Mouse (Mus musculus) thymus, adult 2 months (tissue): Measurements from ENCODE around the gene Arl16. TPM values are rescaled to one million over a fixed set of nuclear protein-coding genes. Genes with fewer than 3 reads are reported as not detected.
A peak's percentile ranks its signal among the peaks of the same experiment; 100 is the strongest.

Experiments
- DNase-seq: peaks from one replicate; pipeline ENCODE4 v3.0.0; 2021
- H3K27ac ChIP-seq: fragments of 200-500 bp; 2 replicates; pipeline ENCODE4 v1.5.1; 2012; ENCODE audit warnings: low read length, control low read depth; ENCODE audit not compliant: control insufficient read depth, insufficient read depth
- H3K27me3 ChIP-seq: fragments of 200-500 bp; 2 replicates; pipeline ENCODE4 v1.6.1; 2012; ENCODE audit warnings: mild to moderate bottlenecking, low read length, moderate library complexity, mixed read lengths; ENCODE audit not compliant: control insufficient read depth, insufficient read depth
- H3K36me3 ChIP-seq: fragments of 200-500 bp; 2 replicates; pipeline ENCODE4 v1.6.1; 2012; ENCODE audit warnings: mild to moderate bottlenecking, low read length, moderate library complexity; ENCODE audit not compliant: control insufficient read depth, insufficient read depth
- H3K4me1 ChIP-seq: fragments of 200-500 bp; replicated peaks from 2 replicates; pipeline ENCODE4 v1.6.1; 2012; ENCODE audit warnings: low read length; ENCODE audit not compliant: control insufficient read depth, insufficient read depth
- H3K4me3 ChIP-seq: fragments of 200-500 bp; 2 replicates; pipeline ENCODE4 v1.5.1; 2012; ENCODE audit warnings: mild to moderate bottlenecking, low read length, control low read depth, moderate library complexity; ENCODE audit not compliant: control insufficient read depth, insufficient read depth
- CTCF ChIP-seq: fragments of 200-500 bp; IDR thresholded peaks from 2 replicates; pipeline ENCODE4 v1.5.1; 2012; ENCODE audit warnings: mild to moderate bottlenecking, control low read depth, low read length, moderate library complexity, borderline replicate concordance; ENCODE audit not compliant: control insufficient read depth, poor library complexity, insufficient read depth; ENCODE audit errors: extremely low read depth
- POLR2A ChIP-seq: fragments of 200-500 bp; IDR thresholded peaks from 2 replicates; pipeline ENCODE4 v1.6.1; 2012; ENCODE audit warnings: mild to moderate bottlenecking, low read length, control low read depth, moderate library complexity; ENCODE audit not compliant: control insufficient read depth, poor library complexity, insufficient read depth; ENCODE audit errors: extremely low read depth
- WGBS: fragments of 180-500 bp; shearing (Covaris S2); methylation state at CpG from one replicate; pipeline ENCODE4 v1.1.7; 2018; 5-methylcytosine and 5-hydroxymethylcytosine counted together
- polyA plus RNA-seq: library from polyadenylated mRNA; depleted of rRNA; stranded (reverse); fragments of >200 nt; gene quantifications from 2 replicates; pipeline ENCODE4 v1.2.3, GENCODE M21; 2012

The Arl16 gene
- polyA plus RNA-seq, 1 experiment, result 28.4 TPM

DNA sequence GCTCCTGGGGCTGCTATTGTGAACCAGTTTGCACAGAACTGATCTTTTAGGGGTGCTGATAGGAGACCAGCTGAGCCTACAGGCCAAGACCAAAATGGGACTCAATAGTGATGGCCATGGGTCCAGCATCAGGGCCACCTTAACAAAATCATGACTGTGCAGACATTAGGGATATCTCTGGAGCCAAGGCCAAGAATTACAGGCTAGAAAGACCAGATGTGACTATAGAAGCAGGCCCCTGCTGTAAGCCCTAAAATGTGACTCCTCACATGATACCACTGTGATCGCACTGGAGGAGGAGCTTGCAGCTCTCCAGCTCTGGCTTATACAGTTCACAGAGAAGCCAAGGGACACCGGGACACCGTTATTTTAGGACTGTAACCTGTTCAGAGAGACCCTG lies 25.1 kb downstream of the Arl16 start, which contains the start of gene Tspan10:
TSS of gene Tspan10 (plus strand) at position 301 of the 400 bp plus-strand sequence.
- WGBS, result 89% methylated on average over 3 of the region's 3 CpGs
- no peak within 1 kb of the TSS for H3K27ac ChIP-seq
- no peak for TF ChIP-seq POLR2A
- TF ChIP-seq CTCF, result no peak
- no peaks in the 10 kb centered on the region for H3K27me3 ChIP-seq
- no peaks in the 10 kb centered on the region for H3K36me3 ChIP-seq
- no peaks in the 10 kb centered on the region for H3K4me1 ChIP-seq
- no peak for DNase-seq
- no peak within 1 kb of the TSS for H3K4me3 ChIP-seq

DNA sequence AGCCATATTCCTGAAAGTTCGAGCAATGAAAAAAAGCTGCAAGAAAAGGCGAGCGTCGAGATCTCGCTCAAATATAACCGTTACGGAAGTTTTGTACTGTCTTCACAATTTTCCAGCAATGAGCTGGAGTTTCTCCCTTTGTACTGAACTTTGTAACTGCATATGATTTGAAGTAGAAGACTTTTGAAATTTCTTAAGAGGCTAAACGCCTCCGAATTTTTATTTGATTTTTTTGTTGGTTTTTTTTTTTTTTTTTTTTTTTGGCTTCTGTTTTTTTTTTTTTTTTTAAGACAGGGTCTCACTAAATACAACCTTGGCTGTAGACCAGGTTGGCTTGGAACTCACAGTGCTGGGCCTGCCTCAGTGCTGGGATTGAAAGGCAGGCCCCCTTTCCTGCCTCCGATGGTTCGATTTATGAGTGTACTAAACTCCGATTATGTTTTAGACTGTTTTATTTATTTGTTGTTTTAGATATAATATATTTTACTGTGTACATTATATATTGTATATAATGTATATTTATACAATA lies 29.5 kb downstream of the Arl16 start:
- no peaks in the 10 kb centered on the region for H3K27me3 ChIP-seq
- 24% methylated on average over 12 of the region's 12 CpGs for WGBS
- H3K4me3 ChIP-seq, result peak overlapping the region; percentile 59
- no peak for TF ChIP-seq POLR2A
- no peak for TF ChIP-seq CTCF
- no peak overlapping the region for H3K27ac ChIP-seq
- H3K4me1 ChIP-seq, result peaks cover 7% of the 10 kb centered on the region
- DNase-seq, result no peak
- H3K36me3 ChIP-seq, result peaks cover 4% of the 10 kb centered on the region; the same call in 1 of the 2 replicates

DNA sequence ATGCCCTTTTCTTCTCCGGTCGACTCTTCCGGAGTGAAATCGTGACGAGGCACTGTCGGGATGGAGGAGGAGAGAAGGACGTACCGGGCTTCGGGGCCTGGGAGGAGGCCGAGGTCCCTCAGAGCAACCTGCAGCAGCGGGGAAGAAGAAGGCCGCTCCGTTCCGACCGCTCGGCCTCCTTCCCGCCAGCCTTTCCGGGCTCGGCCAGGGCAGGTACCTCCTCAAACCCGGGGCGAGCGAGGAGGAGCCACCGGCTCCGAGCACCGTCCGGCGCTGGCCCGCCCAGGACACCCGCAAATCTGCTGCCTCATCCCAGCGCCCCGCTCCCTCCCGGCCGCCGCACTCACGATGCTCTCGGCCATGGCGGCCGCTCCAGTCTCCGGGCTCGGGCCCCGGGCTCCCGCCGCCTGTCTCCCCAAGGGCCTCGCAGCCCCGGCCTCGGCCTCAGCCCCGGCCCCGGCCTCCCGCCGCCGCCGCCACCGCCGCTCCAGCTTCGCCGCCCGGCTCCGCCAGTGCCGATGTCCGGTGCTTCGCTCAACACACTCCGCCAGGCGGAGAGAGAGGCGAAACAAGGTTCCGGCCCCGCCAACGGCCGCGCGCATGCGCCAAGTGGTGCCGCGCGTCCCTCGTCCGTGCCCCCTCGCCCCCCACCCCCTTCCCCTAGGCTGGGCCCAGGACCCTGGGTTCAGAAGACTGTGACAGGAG lies 30.1 kb downstream of the Arl16 start, which contains the start of gene Nploc4:
TSS of gene Nploc4 (minus strand) at position 557 of the 705 bp plus-strand sequence.
- H3K27me3 ChIP-seq, result no peaks in the 10 kb centered on the region
- DNase-seq, result peak; percentile 90
- peaks cover 11% of the 10 kb centered on the region; the same call in 1 of the 2 replicates for H3K36me3 ChIP-seq
- H3K27ac ChIP-seq, result no peak within 1 kb of the TSS
- peaks cover 7% of the 10 kb centered on the region for H3K4me1 ChIP-seq
- peak within 1 kb of the TSS; percentile 59 for H3K4me3 ChIP-seq
- TF ChIP-seq CTCF (0 out of 2 replicates have a peak, but pooled peaks have one; percentile 35), POLR2A (peak; percentile 50; the same call in 1 of the 2 replicates)
- WGBS, result under 1% methylated on average over 75 of the region's 77 CpGs

GRCm38 (mm10) chr11:120426727-120427126 lies 40.7 kb downstream of the Arl16 start:
- no peak for DNase-seq
- H3K27me3 ChIP-seq, result no peaks in the 10 kb centered on the region
- peaks cover 62% of the 10 kb centered on the region for H3K36me3 ChIP-seq
- H3K27ac ChIP-seq, result no peak overlapping the region
- TF ChIP-seq POLR2A (no peak), CTCF (no peak)
- no peak overlapping the region for H3K4me3 ChIP-seq
- H3K4me1 ChIP-seq, result no peaks in the 10 kb centered on the region
- 85% methylated on average over 3 of the region's 3 CpGs for WGBS

GRCm38 (mm10) chr11:120423569-120424295 lies 43.7 kb downstream of the Arl16 start:
- TF ChIP-seq POLR2A (no peak), CTCF (peak; percentile 44; the same call in 1 of the 2 replicates)
- Histone ChIP-seq H3K36me3 (peaks cover 72% of the 10 kb centered on the region), H3K4me3 (no peak overlapping the region), H3K27me3 (no peaks in the 10 kb centered on the region), H3K4me1 (no peaks in the 10 kb centered on the region), H3K27ac (no peak overlapping the region)
- 77% methylated on average over 9 of the region's 9 CpGs for WGBS
- DNase-seq, result peak; percentile 58

- 75% methylated on average over 13 of the region's 13 CpGs for WGBS
- Histone ChIP-seq H3K27ac (no peak overlapping the region), H3K4me3 (no peak overlapping the region), H3K4me1 (no peaks in the 10 kb centered on the region), H3K36me3 (peaks cover 72% of the 10 kb centered on the region), H3K27me3 (no peaks in the 10 kb centered on the region)
- TF ChIP-seq CTCF (no peak), POLR2A (no peak)
- no peak for DNase-seq
These were observed 44.5 kb downstream of the Arl16 start for GRCm38 (mm10) chr11:120422651-120423568.
